Mouse (Mus musculus) hindbrain, embryonic 16.5 days (tissue): Measurements from ENCODE around the gene Megf9. TPM values are rescaled to one million over a fixed set of nuclear protein-coding genes. Genes with fewer than 3 reads are reported as not detected.

Experiments
- ATAC-seq: fragments of 200-750 bp; cut with Nextera tagmentation; 2 replicates; pipeline ENCODE4 v1.8.0; 2017; ENCODE audit warnings: moderate TSS enrichment, moderate library complexity
- H3K27ac ChIP-seq: fragments of 300-500 bp; sonication (generic); 2 replicates; pipeline ENCODE4 v1.5.1; 2014; ENCODE audit warnings: low read depth, mild to moderate bottlenecking, control low read depth, low read length, moderate library complexity
- H3K27me3 ChIP-seq: fragments of 300-500 bp; sonication (generic); replicated peaks from 2 replicates; pipeline ENCODE4 v1.6.1; 2014; ENCODE audit warnings: low read length; ENCODE audit not compliant: control insufficient read depth, insufficient read depth
- H3K36me3 ChIP-seq: fragments of 300-500 bp; sonication (generic); 2 replicates; pipeline ENCODE4 v1.6.1; 2014; ENCODE audit warnings: mild to moderate bottlenecking, low read length, moderate library complexity, mixed read lengths; ENCODE audit not compliant: control insufficient read depth, insufficient read depth
- H3K4me1 ChIP-seq: fragments of 300-500 bp; sonication (generic); 2 replicates; pipeline ENCODE4 v1.6.1; 2014; ENCODE audit warnings: low read depth, low read length; ENCODE audit not compliant: control insufficient read depth, insufficient read depth
- H3K4me2 ChIP-seq: fragments of 300-500 bp; sonication (generic); 2 replicates; pipeline ENCODE4 v1.6.1; 2014; ENCODE audit warnings: mild to moderate bottlenecking, low read length, control low read depth, moderate library complexity
- H3K4me3 ChIP-seq: fragments of 300-500 bp; sonication (generic); 2 replicates; pipeline ENCODE4 v1.5.1; 2014; ENCODE audit warnings: mild to moderate bottlenecking, low read length, control low read depth, moderate library complexity
- H3K9ac ChIP-seq: fragments of 300-500 bp; sonication (generic); 2 replicates; pipeline ENCODE4 v1.6.1; 2014; ENCODE audit warnings: low read depth, mild to moderate bottlenecking, control low read depth, low read length, moderate library complexity
- H3K9me3 ChIP-seq: fragments of 300-500 bp; sonication (generic); 2 replicates; pipeline ENCODE4 v1.6.1; 2014; ENCODE audit warnings: mild to moderate bottlenecking, low read length, moderate library complexity; ENCODE audit not compliant: control insufficient read depth
- WGBS: fragments of 180-500 bp; shearing (Covaris S2); extraction: QIAGEN DNeasy Blood & Tissue Kit; methylation state at CpG from one replicate; pipeline ENCODE4 v1.1.7; 2014; 5-methylcytosine and 5-hydroxymethylcytosine counted together
- polyA plus RNA-seq: library from polyadenylated mRNA; unstranded; fragments of >200 nt; fragmentation: Nextera tagmentation; extraction: Ambion mirVana; gene quantifications from 2 replicates; pipeline ENCODE4 v1.2.1, GENCODE M21; 2015

Gene Megf9
- polyA plus RNA-seq, 1 experiment from 2014 or later, result 22.4 TPM

- no peak for ATAC-seq
- H3K4me3 ChIP-seq, result no peak overlapping the region
- no peaks in the 10 kb centered on the region for H3K4me1 ChIP-seq
- WGBS, result 79% methylated on average over 2 of the region's 2 CpGs
- no peak overlapping the region for H3K4me2 ChIP-seq
- no peaks in the 10 kb centered on the region for H3K9me3 ChIP-seq
- no peak overlapping the region for H3K27ac ChIP-seq
- no peak overlapping the region for H3K9ac ChIP-seq
- H3K27me3 ChIP-seq, result no peaks in the 10 kb centered on the region
- H3K36me3 ChIP-seq, result no peaks in the 10 kb centered on the region
Observed at GRCm38 (mm10) chr4:70545869-70546542, 11.2 kb upstream of the Megf9 start.

DNA sequence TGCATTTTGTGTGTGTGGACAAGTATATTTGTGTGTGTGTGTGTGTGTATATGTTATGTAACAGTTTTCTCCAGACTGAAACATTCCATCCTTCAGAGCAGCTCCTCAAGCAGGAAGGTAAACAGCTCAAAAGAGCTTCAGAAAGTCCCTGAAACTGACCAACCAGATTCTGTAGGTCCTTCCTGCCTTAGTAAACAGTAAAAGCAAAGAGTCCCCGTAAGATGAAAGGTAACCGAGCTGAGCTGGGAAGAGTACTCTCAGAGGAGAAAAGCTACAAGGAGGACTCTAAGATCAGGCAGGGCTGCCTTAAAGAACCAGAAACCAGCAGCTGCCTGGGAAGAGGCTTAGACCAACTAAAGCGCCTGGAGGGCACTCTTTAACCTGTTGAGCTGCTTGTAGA, 9.6 kb upstream of the Megf9 start:
- no peak for ATAC-seq

GRCm38 (mm10) chr4:70542387-70542786, 7.6 kb upstream of the Megf9 start:
- WGBS, result 63% methylated on average over 2 of the region's 2 CpGs
- Histone ChIP-seq H3K9me3 (no peaks in the 10 kb centered on the region), H3K4me2 (no peak overlapping the region)

More for the DNA sequence above, 9.6 kb upstream of the Megf9 start:
- WGBS, result 75% methylated on average over 3 of the region's 3 CpGs
- no peaks in the 10 kb centered on the region for H3K9me3 ChIP-seq
- H3K36me3 ChIP-seq, result no peaks in the 10 kb centered on the region
- no peak overlapping the region for H3K4me2 ChIP-seq
- no peak overlapping the region for H3K9ac ChIP-seq
- H3K27me3 ChIP-seq, result no peaks in the 10 kb centered on the region
- no peaks in the 10 kb centered on the region for H3K4me1 ChIP-seq
- no peak overlapping the region for H3K27ac ChIP-seq
- no peak overlapping the region for H3K4me3 ChIP-seq

GRCm38 (mm10) chr4:70540743-70541142, 5.9 kb upstream of the Megf9 start:
- no peaks in the 10 kb centered on the region for H3K27me3 ChIP-seq
- H3K27ac ChIP-seq, result no peak overlapping the region
- no peaks in the 10 kb centered on the region for H3K9me3 ChIP-seq
- no peaks in the 10 kb centered on the region for H3K36me3 ChIP-seq
- H3K4me2 ChIP-seq, result no peak overlapping the region
- ATAC-seq, result no peak
- H3K9ac ChIP-seq, result no peak overlapping the region
- H3K4me3 ChIP-seq, result no peak overlapping the region
- H3K4me1 ChIP-seq, result peaks cover 12% of the 10 kb centered on the region
- 69% methylated on average over 6 of the region's 6 CpGs for WGBS

More at GRCm38 (mm10) chr4:70542387-70542786, 7.6 kb upstream of the Megf9 start:
- Histone ChIP-seq H3K36me3 (no peaks in the 10 kb centered on the region), H3K27ac (no peak overlapping the region), H3K9ac (no peak overlapping the region), H3K4me1 (no peaks in the 10 kb centered on the region), H3K27me3 (no peaks in the 10 kb centered on the region), H3K4me3 (no peak overlapping the region)
- ATAC-seq, result no peak

DNA sequence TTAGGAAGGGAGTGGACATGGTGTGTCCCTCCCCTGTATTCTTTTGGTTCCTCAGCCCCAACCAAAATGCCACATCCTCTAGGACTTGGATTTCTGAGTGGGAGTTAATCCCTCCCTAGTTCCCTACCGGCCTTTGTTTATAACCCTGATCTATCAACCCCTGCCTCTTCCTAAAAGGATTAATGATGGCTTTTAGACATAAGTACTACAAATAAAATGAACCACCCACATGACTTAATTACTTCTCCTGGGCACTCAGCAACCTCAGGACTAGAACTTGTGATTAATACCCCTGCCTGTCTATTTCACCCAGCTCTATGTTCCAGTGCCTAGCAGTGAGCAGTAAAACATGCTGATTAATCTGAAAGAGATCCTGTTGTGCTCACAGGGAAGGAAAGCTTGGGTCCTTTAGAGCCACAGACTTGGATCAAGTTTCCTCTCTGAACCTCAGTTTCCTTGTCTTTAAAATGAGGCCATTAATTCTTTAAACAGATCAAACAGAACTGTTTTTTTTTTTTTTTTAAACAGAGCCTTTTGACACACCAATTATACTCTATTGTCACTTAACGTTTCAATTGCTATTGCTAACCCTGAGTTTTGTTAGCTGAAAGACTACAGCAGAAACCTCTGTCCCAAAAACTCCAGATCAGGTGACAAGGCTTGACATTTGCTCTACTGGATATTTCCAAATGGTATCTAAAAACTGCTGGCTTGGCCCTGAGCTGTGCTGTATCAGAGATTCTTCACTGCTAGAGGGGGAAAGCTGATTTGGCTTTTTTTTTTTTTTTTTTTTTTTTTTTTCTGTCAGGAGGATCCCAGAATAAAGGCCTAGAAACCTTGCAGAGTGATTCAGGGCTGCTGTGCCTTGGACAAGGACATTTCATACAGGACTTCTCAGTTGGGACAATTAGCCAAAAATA, 2.1 kb upstream of the Megf9 start:
- 11% methylated on average over 2 of the region's 2 CpGs for WGBS
- Histone ChIP-seq H3K4me3 (no peak overlapping the region), H3K27ac (no peak overlapping the region; the same call in 1 of the 2 replicates), H3K36me3 (no peaks in the 10 kb centered on the region), H3K4me2 (no peak overlapping the region), H3K9ac (no peak overlapping the region), H3K27me3 (no peaks in the 10 kb centered on the region), H3K4me1 (peaks cover 24% of the 10 kb centered on the region), H3K9me3 (no peaks in the 10 kb centered on the region)
- ATAC-seq, result no peak

DNA sequence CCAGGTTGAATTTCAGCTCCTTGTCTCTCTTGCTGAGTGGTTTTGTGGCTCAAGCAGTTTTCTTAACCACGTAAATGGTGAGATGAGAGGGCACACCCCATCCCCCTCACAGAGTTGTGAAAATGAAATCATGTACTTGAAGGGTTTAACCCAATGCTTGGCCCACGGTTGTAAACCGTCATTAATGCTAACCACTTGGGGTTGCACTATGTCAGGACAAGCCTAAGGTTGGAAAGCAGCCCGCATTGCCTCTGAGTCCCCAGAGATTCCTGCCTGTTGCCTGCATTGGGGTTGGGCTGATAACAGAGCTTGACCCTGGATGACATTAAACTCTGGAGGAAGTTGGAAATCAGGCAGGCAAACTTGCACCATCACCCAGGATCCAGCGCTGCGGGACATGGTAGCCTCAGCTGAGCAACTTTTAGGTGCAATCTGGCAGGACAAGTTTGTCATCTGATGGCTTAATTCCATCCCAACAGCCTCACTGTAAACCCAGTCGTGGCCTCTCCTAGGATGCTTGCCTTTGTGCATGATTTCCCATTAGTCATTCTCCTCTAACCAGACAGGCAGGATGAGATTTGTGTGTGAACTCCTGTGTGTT, 1.0 kb upstream of the Megf9 start:
- Histone ChIP-seq H3K27me3 (no peaks in the 10 kb centered on the region), H3K27ac (peak overlapping the region; percentile 99), H3K9me3 (no peaks in the 10 kb centered on the region), H3K4me2 (peak overlapping the region; percentile 88), H3K36me3 (no peaks in the 10 kb centered on the region), H3K9ac (peak overlapping the region; percentile 97), H3K4me3 (peak overlapping the region; percentile 61), H3K4me1 (peaks cover 27% of the 10 kb centered on the region)
- no peak for ATAC-seq
- 14% methylated on average over 7 of the region's 7 CpGs for WGBS

- ATAC-seq, result peak; percentile 81
- WGBS, result 1% methylated on average over 18 of the region's 18 CpGs
- peak overlapping the region; percentile 97 for H3K9ac ChIP-seq
- H3K27me3 ChIP-seq, result no peaks in the 10 kb centered on the region
- H3K9me3 ChIP-seq, result no peaks in the 10 kb centered on the region
- peak overlapping the region; percentile 88 for H3K4me2 ChIP-seq
- peaks cover 30% of the 10 kb centered on the region for H3K4me1 ChIP-seq
- H3K27ac ChIP-seq, result peak overlapping the region; percentile 99
- no peaks in the 10 kb centered on the region for H3K36me3 ChIP-seq
- H3K4me3 ChIP-seq, result peak overlapping the region; percentile 61
Observed at GRCm38 (mm10) chr4:70535289-70535688, 494 bp upstream of the Megf9 start.

DNA sequence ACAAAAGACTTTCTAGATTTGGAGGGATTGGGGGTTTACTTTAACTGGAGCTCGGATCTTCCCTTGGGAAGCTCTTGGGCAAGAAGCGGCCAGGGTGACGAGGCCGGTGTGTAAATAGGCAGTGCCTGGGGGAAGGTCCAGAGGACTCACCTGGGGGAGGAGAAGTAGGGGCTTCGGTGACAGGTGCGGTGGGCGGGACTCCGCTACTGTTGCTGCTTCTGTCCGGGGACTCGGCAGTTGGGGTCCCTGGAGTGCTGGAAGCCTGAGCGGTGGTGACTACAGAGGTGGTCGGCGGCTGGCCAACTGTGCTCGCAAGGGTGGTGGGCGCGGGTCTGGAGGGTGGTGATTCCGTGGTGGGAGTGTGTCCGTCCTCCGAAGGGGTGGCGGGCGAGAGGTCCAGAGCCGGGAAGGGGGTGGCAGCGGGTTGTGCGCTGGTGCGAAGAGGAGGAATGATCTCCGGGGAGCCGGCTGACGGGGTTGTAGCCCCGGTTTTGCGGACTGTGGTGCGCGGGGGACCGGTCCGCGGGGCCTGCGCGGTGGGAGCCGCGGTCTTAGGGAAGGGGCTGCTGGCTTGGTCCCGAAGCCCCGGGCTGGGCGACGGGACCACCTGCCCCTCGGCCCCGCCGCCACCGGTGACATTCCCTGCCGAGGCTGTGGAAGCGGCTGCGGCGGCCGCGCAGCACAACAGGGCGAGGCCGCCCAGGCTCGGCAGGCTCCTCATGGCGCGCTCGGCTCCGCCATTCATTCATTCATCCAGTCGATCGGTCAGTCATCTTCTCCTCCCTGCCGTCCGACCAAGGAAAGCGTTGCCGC, 511 bp downstream of the Megf9 start:
- Histone ChIP-seq H3K9me3 (no peaks in the 10 kb centered on the region), H3K4me1 (peaks cover 36% of the 10 kb centered on the region), H3K27ac (peak overlapping the region; percentile 83), H3K36me3 (no peaks in the 10 kb centered on the region), H3K27me3 (no peaks in the 10 kb centered on the region), H3K4me3 (peak overlapping the region; percentile 61), H3K9ac (peak overlapping the region; percentile 90), H3K4me2 (peak overlapping the region; percentile 86)
- under 1% methylated on average over 38 of the region's 66 CpGs for WGBS
- peak; percentile 48 for ATAC-seq
